Mouse (Mus musculus) kidney, adult 2 months (tissue): ENCODE results near the gene Foxo1. TPM values are rescaled to one million over a fixed set of nuclear protein-coding genes. Genes with fewer than 3 reads are reported as not detected.

ENCODE experiments used
- DNase-seq: peaks from one replicate; pipeline ENCODE4 v3.0.0; 2021
- H3K27ac ChIP-seq: fragments of 200-500 bp; 2 replicates; pipeline ENCODE4 v1.5.1; 2012; ENCODE audit warnings: low read depth, low read length, control low read depth, inconsistent platforms; ENCODE audit not compliant: insufficient read depth
- H3K27me3 ChIP-seq: fragments of 200-500 bp; replicated peaks from 2 replicates; pipeline ENCODE4 v1.6.1; 2012; ENCODE audit warnings: mild to moderate bottlenecking, moderate library complexity, low read length, inconsistent platforms; ENCODE audit not compliant: control insufficient read depth, insufficient read depth
- H3K36me3 ChIP-seq: fragments of 200-500 bp; 2 replicates; pipeline ENCODE4 v1.6.1; 2012; ENCODE audit warnings: mild to moderate bottlenecking, moderate library complexity, low read length, inconsistent platforms; ENCODE audit not compliant: control insufficient read depth, insufficient read depth
- H3K4me1 ChIP-seq: fragments of 200-500 bp; 2 replicates; pipeline ENCODE4 v1.6.1; 2011; ENCODE audit warnings: low read length; ENCODE audit not compliant: control insufficient read depth, insufficient read depth
- H3K4me3 ChIP-seq: fragments of 200-500 bp; 2 replicates; pipeline ENCODE4 v1.5.1; 2011; ENCODE audit warnings: mild to moderate bottlenecking, low read depth, low read length, control low read depth; ENCODE audit not compliant: insufficient read depth
- CTCF ChIP-seq: fragments of 200-500 bp; conservative IDR thresholded peaks from 2 replicates; pipeline ENCODE4 v1.5.1; 2011; ENCODE audit warnings: low read depth, mild to moderate bottlenecking, control low read depth, low read length, moderate library complexity, mixed read lengths; ENCODE audit not compliant: insufficient read depth, insufficient read length
- POLR2A ChIP-seq: fragments of 200-500 bp; IDR thresholded peaks from one replicate; pipeline ENCODE4 v1.6.1; 2011; ENCODE audit warnings: low read depth, low read length, control low read depth
- WGBS: fragments of 180-500 bp; shearing (Covaris S2); methylation state at CpG from one replicate; pipeline ENCODE4 v1.1.7; 2018; 5-methylcytosine and 5-hydroxymethylcytosine counted together
- polyA plus RNA-seq: library from polyadenylated mRNA; depleted of rRNA; stranded (reverse); fragments of >200 nt; gene quantifications from 2 replicates; pipeline ENCODE4 v1.2.3, GENCODE M21; 2012

The Foxo1 gene
- polyA plus RNA-seq, 1 experiment, result 14.4 TPM

- Histone ChIP-seq H3K4me3 (no peak overlapping the region), H3K27ac (no peak overlapping the region), H3K4me1 (no peaks in the 10 kb centered on the region), H3K27me3 (no peaks in the 10 kb centered on the region), H3K36me3 (no peaks in the 10 kb centered on the region)
- no peak for TF ChIP-seq POLR2A
- no peak for TF ChIP-seq CTCF
- no peak for DNase-seq
- 91% methylated on average over 9 of the region's 9 CpGs for WGBS
Observed at GRCm38 (mm10) chr3:52369204-52369603, 101.1 kb downstream of the Foxo1 start.

GRCm38 (mm10) chr3:52369881-52370428 lies 101.8 kb downstream of the Foxo1 start:
- no peak for TF ChIP-seq CTCF
- WGBS, result 76% methylated on average over 7 of the region's 7 CpGs
- no peaks in the 10 kb centered on the region for H3K4me1 ChIP-seq
- no peak overlapping the region for H3K27ac ChIP-seq
- no peaks in the 10 kb centered on the region for H3K36me3 ChIP-seq
- no peaks in the 10 kb centered on the region for H3K27me3 ChIP-seq
- no peak for DNase-seq
- H3K4me3 ChIP-seq, result no peak overlapping the region

GRCm38 (mm10) chr3:52376974-52377373 lies 108.8 kb downstream of the Foxo1 start:
- H3K27me3 ChIP-seq, result no peaks in the 10 kb centered on the region
- H3K36me3 ChIP-seq, result no peaks in the 10 kb centered on the region
- H3K4me3 ChIP-seq, result no peak overlapping the region
- no peak for DNase-seq
- 45% methylated on average over 5 of the region's 5 CpGs for WGBS
- H3K27ac ChIP-seq, result no peak overlapping the region
- H3K4me1 ChIP-seq, result no peaks in the 10 kb centered on the region
- TF ChIP-seq POLR2A, result no peak
- TF ChIP-seq CTCF, result no peak

- peak; percentile 52 for DNase-seq
- WGBS, result 76% methylated on average over 7 of the region's 7 CpGs
- no peaks in the 10 kb centered on the region for H3K27me3 ChIP-seq
- TF ChIP-seq POLR2A, result no peak
- no peak for TF ChIP-seq CTCF
- no peak overlapping the region for H3K27ac ChIP-seq
- no peaks in the 10 kb centered on the region for H3K36me3 ChIP-seq
- H3K4me3 ChIP-seq, result no peak overlapping the region
- H3K4me1 ChIP-seq, result no peaks in the 10 kb centered on the region
Observed at GRCm38 (mm10) chr3:52383351-52383750, 115.2 kb downstream of the Foxo1 start.

GRCm38 (mm10) chr3:52386343-52386742 lies 118.2 kb downstream of the Foxo1 start:
- WGBS, result 70% methylated on average over 8 of the region's 8 CpGs
- Histone ChIP-seq H3K27me3 (no peaks in the 10 kb centered on the region), H3K4me3 (no peak overlapping the region), H3K36me3 (no peaks in the 10 kb centered on the region), H3K4me1 (no peaks in the 10 kb centered on the region), H3K27ac (no peak overlapping the region)
- DNase-seq, result no peak
- TF ChIP-seq POLR2A (no peak), CTCF (no peak)

- WGBS, result 77% methylated on average over 7 of the region's 7 CpGs
- peak; percentile 29 for DNase-seq
- Histone ChIP-seq H3K36me3 (no peaks in the 10 kb centered on the region), H3K27ac (no peak overlapping the region), H3K27me3 (no peaks in the 10 kb centered on the region), H3K4me3 (no peak overlapping the region), H3K4me1 (no peaks in the 10 kb centered on the region)
- no peak for TF ChIP-seq CTCF
- TF ChIP-seq POLR2A, result no peak
Observed at GRCm38 (mm10) chr3:52390321-52390720, 122.2 kb downstream of the Foxo1 start.

- Histone ChIP-seq H3K27ac (no peak overlapping the region), H3K4me3 (no peak overlapping the region), H3K27me3 (no peaks in the 10 kb centered on the region), H3K36me3 (no peaks in the 10 kb centered on the region), H3K4me1 (no peaks in the 10 kb centered on the region)
- TF ChIP-seq CTCF (no peak), POLR2A (no peak)
- WGBS, result 61% methylated on average over 17 of the region's 17 CpGs
- DNase-seq, result peak; percentile 35
Observed at GRCm38 (mm10) chr3:52390766-52391665, 122.9 kb downstream of the Foxo1 start.
